Mouse (Mus musculus) neural tube, embryonic 11.5 days (tissue): ENCODE results near the gene Pds5a. TPM values are rescaled to one million over a fixed set of nuclear protein-coding genes. Genes with fewer than 3 reads are reported as not detected.
A peak's percentile ranks its signal among the peaks of the same experiment; 100 is the strongest.

Experiments used
- ATAC-seq: fragments of 200-750 bp; cut with Nextera tagmentation; 2 replicates; pipeline ENCODE4 v1.8.0; 2017; ENCODE audit warnings: moderate number of reproducible peaks, mild to moderate bottlenecking, moderate TSS enrichment, moderate library complexity; ENCODE audit not compliant: insufficient read depth, low FRiP score, low TSS enrichment
- DNase-seq: peaks from one replicate; pipeline ENCODE4 v3.0.0-alpha.2; 2015; ENCODE audit warnings: low spot score
- H3K27ac ChIP-seq: fragments of 300-500 bp; sonication (generic); 2 replicates; pipeline ENCODE4 v1.5.1; 2014; ENCODE audit warnings: low read depth, mild to moderate bottlenecking, low read length
- H3K27me3 ChIP-seq: fragments of 300-500 bp; sonication (generic); 2 replicates; pipeline ENCODE4 v1.6.1; 2014; ENCODE audit warnings: mild to moderate bottlenecking, low read length, mixed read lengths; ENCODE audit not compliant: control insufficient read depth, insufficient read depth
- H3K36me3 ChIP-seq: fragments of 300-500 bp; sonication (generic); 2 replicates; pipeline ENCODE4 v1.6.1; 2014; ENCODE audit warnings: mild to moderate bottlenecking, low read length, moderate library complexity, mixed read lengths; ENCODE audit not compliant: control insufficient read depth, insufficient read depth
- H3K4me1 ChIP-seq: fragments of 300-500 bp; sonication (generic); 2 replicates; pipeline ENCODE4 v1.6.1; 2014; ENCODE audit warnings: low read length, mixed read lengths; ENCODE audit not compliant: control insufficient read depth, insufficient read depth
- H3K4me2 ChIP-seq: fragments of 300-500 bp; sonication (generic); 2 replicates; pipeline ENCODE4 v1.6.1; 2014; ENCODE audit warnings: low read depth, mild to moderate bottlenecking, moderate library complexity
- H3K4me3 ChIP-seq: fragments of 300-500 bp; sonication (generic); 2 replicates; pipeline ENCODE4 v1.5.1; 2014; ENCODE audit warnings: low read depth, low read length
- H3K9ac ChIP-seq: fragments of 300-500 bp; sonication (generic); 2 replicates; pipeline ENCODE4 v1.6.1; 2014; ENCODE audit warnings: mild to moderate bottlenecking, low read length
- H3K9me3 ChIP-seq: fragments of 300-500 bp; sonication (generic); 2 replicates; pipeline ENCODE4 v1.6.1; 2016; ENCODE audit warnings: low read length; ENCODE audit not compliant: control insufficient read depth
- WGBS: fragments of 180-500 bp; shearing (Covaris S2); extraction: QIAGEN DNeasy Blood & Tissue Kit; methylation state at CpG from one replicate; pipeline ENCODE4 v1.1.7; 2014; 5-methylcytosine and 5-hydroxymethylcytosine counted together
- polyA plus RNA-seq: library from polyadenylated mRNA; unstranded; fragments of >200 nt; fragmentation: Nextera tagmentation; extraction: Ambion mirVana; gene quantifications from 2 replicates; pipeline ENCODE4 v1.2.1, GENCODE M21; 2014

The Pds5a gene
- polyA plus RNA-seq, 1 experiment from 2014 or later = 124 TPM

DNA sequence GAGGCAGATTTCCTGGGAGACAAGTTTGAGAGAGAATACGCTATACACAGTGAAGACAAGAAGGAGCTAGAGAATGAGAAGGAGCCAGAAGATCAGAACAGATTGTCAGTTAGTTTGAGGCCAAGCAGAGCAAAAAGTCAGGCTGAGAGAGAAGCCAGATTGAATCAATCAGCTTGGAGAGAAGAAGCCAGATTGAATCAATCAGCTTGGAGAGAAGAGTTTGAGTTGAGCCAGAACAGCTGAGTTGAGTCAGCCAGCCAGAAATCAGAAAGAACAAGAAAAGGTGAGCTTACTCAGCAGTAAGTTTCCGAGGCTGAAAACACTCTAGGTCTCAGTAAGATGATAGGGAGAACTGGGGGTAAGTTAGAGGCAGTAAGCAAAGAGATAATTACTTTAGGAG lies 123.2 kb downstream of the Pds5a start:
- Histone ChIP-seq H3K27ac (no peak overlapping the region), H3K36me3 (peaks cover 2% of the 10 kb centered on the region; the same call in 1 of the 2 replicates), H3K9me3 (no peaks in the 10 kb centered on the region), H3K4me2 (no peak overlapping the region), H3K9ac (no peak overlapping the region), H3K4me3 (no peak overlapping the region), H3K27me3 (no peaks in the 10 kb centered on the region), H3K4me1 (no peaks in the 10 kb centered on the region)
- WGBS = 89% methylated on average over 2 of the region's 2 CpGs
- DNase-seq (no peak), ATAC-seq (no peak)

DNA sequence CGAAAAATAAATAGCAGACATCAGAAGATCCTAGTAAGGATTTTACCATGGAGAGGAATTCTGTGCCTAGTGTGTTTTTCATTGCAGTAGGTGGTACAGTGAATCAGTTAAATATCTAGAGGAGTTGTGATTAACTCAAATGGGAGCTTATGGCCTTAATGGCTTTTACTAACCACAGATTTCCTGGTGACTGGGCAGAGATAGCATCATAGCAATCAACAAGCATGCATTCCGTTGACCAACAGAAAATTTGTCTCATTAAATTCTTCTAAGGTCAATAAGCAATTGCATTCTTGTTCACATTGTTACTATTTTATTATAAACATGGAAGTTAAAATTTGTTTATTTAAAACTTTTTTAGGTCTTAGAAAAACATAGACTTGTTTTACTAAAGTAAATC lies 132.6 kb downstream of the Pds5a start:
- ATAC-seq (no peak), DNase-seq (no peak)
- Histone ChIP-seq H3K27ac (no peak overlapping the region), H3K36me3 (peaks cover under 1% of the 10 kb centered on the region), H3K9me3 (no peaks in the 10 kb centered on the region), H3K4me3 (no peak overlapping the region), H3K4me2 (no peak overlapping the region), H3K27me3 (no peaks in the 10 kb centered on the region), H3K4me1 (peaks cover 3% of the 10 kb centered on the region; the same call in 1 of the 2 replicates), H3K9ac (no peak overlapping the region)
- WGBS = 86% methylated on average over 2 of the region's 2 CpGs

DNA sequence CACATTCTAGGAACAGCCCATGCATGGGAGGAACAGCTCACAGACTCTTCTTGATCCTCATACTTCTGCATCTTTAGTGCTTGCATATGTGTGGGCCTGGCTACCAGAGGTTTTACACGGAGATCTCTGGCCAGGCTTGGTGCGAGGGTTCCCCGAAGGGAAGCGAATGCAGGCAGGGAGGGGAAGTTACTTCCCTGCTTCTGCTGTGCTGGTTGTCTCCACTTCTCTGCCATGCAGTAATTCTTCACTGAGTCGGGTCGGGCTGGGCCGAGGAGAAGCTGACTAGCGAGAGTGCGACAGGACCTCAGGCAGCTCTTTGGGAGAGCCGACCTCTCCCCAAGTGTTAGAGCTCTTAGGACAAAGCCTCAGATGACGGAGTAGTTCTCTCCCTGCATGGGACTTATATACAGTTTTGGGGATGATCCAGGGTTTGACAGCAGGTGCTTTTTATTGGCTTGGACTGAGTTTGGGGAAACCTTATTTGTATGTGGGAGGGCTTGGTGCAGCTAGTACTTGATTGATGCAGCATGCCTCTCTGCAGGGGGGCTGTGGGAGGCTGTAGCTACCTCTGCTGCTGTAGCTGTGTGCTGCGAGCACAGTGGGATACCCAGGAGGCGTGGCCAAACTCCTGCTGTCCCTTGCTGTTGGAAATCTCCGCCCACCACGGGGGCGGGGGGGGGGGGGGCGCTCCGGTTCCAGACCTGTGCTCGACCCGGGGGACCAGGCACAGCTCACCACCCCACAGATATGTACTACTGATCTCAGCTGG lies 136.8 kb downstream of the Pds5a start:
- H3K4me1 ChIP-seq = peaks cover 3% of the 10 kb centered on the region; the same call in 1 of the 2 replicates
- H3K27ac ChIP-seq = no peak overlapping the region
- 17% methylated on average over 19 of the region's 20 CpGs for WGBS
- H3K9me3 ChIP-seq = no peaks in the 10 kb centered on the region
- no peaks in the 10 kb centered on the region for H3K36me3 ChIP-seq
- no peak overlapping the region for H3K9ac ChIP-seq
- H3K27me3 ChIP-seq = no peaks in the 10 kb centered on the region
- peak; percentile 35 for ATAC-seq
- no peak overlapping the region for H3K4me2 ChIP-seq
- peak; percentile 16 for DNase-seq
- H3K4me3 ChIP-seq = no peak overlapping the region

DNA sequence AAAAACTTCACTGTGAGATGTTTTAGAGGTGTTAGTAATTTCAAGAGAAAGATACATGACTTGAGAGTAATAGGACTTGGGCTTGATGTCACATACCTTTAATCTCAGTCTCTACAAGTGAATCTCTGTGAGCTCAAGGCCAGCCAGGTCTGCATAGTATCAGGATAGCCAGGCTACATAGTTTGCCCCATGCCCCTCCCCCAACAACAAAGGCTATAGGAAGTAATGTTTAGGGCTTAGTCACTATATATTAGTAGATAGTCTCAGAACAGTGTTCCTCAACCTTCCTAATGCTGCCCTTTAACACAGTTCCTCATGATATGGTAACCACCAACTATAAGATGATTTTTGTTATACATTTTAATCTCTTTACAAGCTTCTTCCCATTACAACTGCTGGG lies 141.0 kb downstream of the Pds5a start:
- no peak overlapping the region for H3K27ac ChIP-seq
- H3K36me3 ChIP-seq = no peaks in the 10 kb centered on the region
- no peak for ATAC-seq
- H3K4me3 ChIP-seq = no peak overlapping the region
- DNase-seq = no peak
- no peak overlapping the region for H3K4me2 ChIP-seq
- no peak overlapping the region for H3K9ac ChIP-seq
- H3K9me3 ChIP-seq = no peaks in the 10 kb centered on the region
- peaks cover 3% of the 10 kb centered on the region; the same call in 1 of the 2 replicates for H3K4me1 ChIP-seq
- H3K27me3 ChIP-seq = no peaks in the 10 kb centered on the region

Other genes starting within 250 kb of the Pds5a start
- not detected in 2 replicates for gene Gm43552, start 205.4 kb downstream of the Pds5a start, polyA plus RNA-seq
- 92.5 and 102 TPM in 2 replicates for gene Smim14, start 161.1 kb downstream of the Pds5a start, polyA plus RNA-seq
- gene Ube2k, start 161.0 kb downstream of the Pds5a start, polyA plus RNA-seq = 138 and 142 TPM in 2 replicates
- 34.9 and 38.1 TPM in 2 replicates for gene N4bp2, start 65.2 kb upstream of the Pds5a start, polyA plus RNA-seq
- 0.37 and 0.73 TPM in 2 replicates for gene Rhoh, start 162.9 kb upstream of the Pds5a start, polyA plus RNA-seq
- 0.47 and 0.57 TPM in 2 replicates for gene Chrna9, start 236.6 kb upstream of the Pds5a start, polyA plus RNA-seq